Mouse (Mus musculus): ENCODE data around the gene Gss. TPM values are rescaled to one million over a fixed set of nuclear protein-coding genes. Genes with fewer than 3 reads are reported as not detected.
"Not testable (repeated sequence)": the region's sequence is repeated elsewhere in the genome, so short reads cannot be mapped to it uniquely, and the experiment has no call there.

The Gss gene
- polyA plus RNA-seq, 1 experiment from 2014 or later, result 28.0 TPM

GRCm38 (mm10) chr2:155616971-155617370 is 24.4 kb upstream of the Gss start:
- Histone ChIP-seq H3K9ac (no peak overlapping the region), H3K4me2 (replicated peaks) (no peak overlapping the region), H3K4me1 (no peaks in the 10 kb centered on the region), H3K36me3 (no peaks in the 10 kb centered on the region), H3K27ac (no peak overlapping the region), H3K4me3 (no peak overlapping the region), H3K27me3 (0 out of 2 replicates have a peak, but pooled peaks cover 6% of the 10 kb centered on the region), H3K9me3 (no peaks in the 10 kb centered on the region)
- 53% methylated on average over 6 of the region's 6 CpGs for whole genome bisulfite sequencing
- ATAC-seq (ENCODE audit: insufficient number of reproducible peaks, insufficient read depth, low FRiP score, low TSS enrichment), result no peak

GRCm38 (mm10) chr2:155613953-155614352 is 21.3 kb upstream of the Gss start:
- no peak overlapping the region for H3K4me3 ChIP-seq
- H3K4me2 ChIP-seq (replicated peaks), result peak overlapping the region; percentile 42
- peak overlapping the region; percentile 36; the same call in 1 of the 2 replicates for H3K9ac ChIP-seq
- 0 out of 2 replicates have a peak, but pooled peaks cover 6% of the 10 kb centered on the region for H3K27me3 ChIP-seq
- no peak overlapping the region for H3K27ac ChIP-seq
- H3K36me3 ChIP-seq, result no peaks in the 10 kb centered on the region
- H3K9me3 ChIP-seq, result no peaks in the 10 kb centered on the region
- 73% methylated on average over 8 of the region's 8 CpGs for WGBS
- H3K4me1 ChIP-seq, result no peaks in the 10 kb centered on the region
- no peak for ATAC-seq (ENCODE audit: insufficient number of reproducible peaks, insufficient read depth, low FRiP score, low TSS enrichment)

- whole genome bisulfite sequencing, result 5% methylated on average over 20 of the region's 20 CpGs
- Histone ChIP-seq H3K9ac (peak overlapping the region; percentile 36; the same call in 1 of the 2 replicates), H3K27ac (no peak overlapping the region), H3K27me3 (0 out of 2 replicates have a peak, but pooled peaks cover 6% of the 10 kb centered on the region), H3K4me1 (no peaks in the 10 kb centered on the region), H3K4me2 (replicated peaks) (peak overlapping the region; percentile 42), H3K4me3 (peak overlapping the region; percentile 30), H3K36me3 (no peaks in the 10 kb centered on the region), H3K9me3 (no peaks in the 10 kb centered on the region)
- ATAC-seq (ENCODE audit: insufficient number of reproducible peaks, insufficient read depth, low FRiP score, low TSS enrichment), result peak; percentile 88; the same call in 1 of the 2 replicates
These were observed 20.7 kb upstream of the Gss start for GRCm38 (mm10) chr2:155613326-155613755.

GRCm38 (mm10) chr2:155611834-155612550 is 19.4 kb upstream of the Gss start:
- Histone ChIP-seq H3K27ac (no peak overlapping the region), H3K4me3 (no peak overlapping the region), H3K9me3 (no peaks in the 10 kb centered on the region), H3K4me2 (replicated peaks) (no peak overlapping the region), H3K27me3 (0 out of 2 replicates have a peak, but pooled peaks cover 6% of the 10 kb centered on the region), H3K4me1 (no peaks in the 10 kb centered on the region), H3K36me3 (no peaks in the 10 kb centered on the region), H3K9ac (no peak overlapping the region)
- ATAC-seq (ENCODE audit: insufficient number of reproducible peaks, insufficient read depth, low FRiP score, low TSS enrichment), result no peak
- WGBS, result 83% methylated on average over 9 of the region's 9 CpGs

- Histone ChIP-seq H3K27ac (no peak within 1 kb of the TSS), H3K27me3 (0 out of 2 replicates have a peak, but pooled peaks cover 6% of the 10 kb centered on the region), H3K4me3 (no peak within 1 kb of the TSS), H3K4me2 (replicated peaks) (no peak within 1 kb of the TSS), H3K4me1 (no peaks in the 10 kb centered on the region), H3K36me3 (no peaks in the 10 kb centered on the region), H3K9me3 (no peaks in the 10 kb centered on the region), H3K9ac (no peak within 1 kb of the TSS)
- 46% methylated on average over 4 of the region's 4 CpGs for WGBS
- ATAC-seq (ENCODE audit: insufficient number of reproducible peaks, insufficient read depth, low FRiP score, low TSS enrichment), result no peak
These were observed 18.4 kb upstream of the Gss start, which contains the start of gene Myh7b for GRCm38 (mm10) chr2:155610978-155611377. TSS of gene Myh7b (plus strand) at chr2:155611212.

- H3K4me3 ChIP-seq, result no peak overlapping the region
- no peak for ATAC-seq (ENCODE audit: insufficient number of reproducible peaks, insufficient read depth, low FRiP score, low TSS enrichment)
- no peak overlapping the region for H3K27ac ChIP-seq
- no peaks in the 10 kb centered on the region for H3K27me3 ChIP-seq
- H3K36me3 ChIP-seq, result no peaks in the 10 kb centered on the region
- no peak overlapping the region for H3K4me2 ChIP-seq (replicated peaks)
- H3K9me3 ChIP-seq, result no peaks in the 10 kb centered on the region
- 0 out of 2 replicates have a peak, but pooled peaks cover 4% of the 10 kb centered on the region for H3K4me1 ChIP-seq
- WGBS, result 80% methylated on average over 4 of the region's 4 CpGs
- H3K9ac ChIP-seq, result no peak overlapping the region
These were observed 13.8 kb upstream of the Gss start for GRCm38 (mm10) chr2:155606360-155606759.

DNA sequence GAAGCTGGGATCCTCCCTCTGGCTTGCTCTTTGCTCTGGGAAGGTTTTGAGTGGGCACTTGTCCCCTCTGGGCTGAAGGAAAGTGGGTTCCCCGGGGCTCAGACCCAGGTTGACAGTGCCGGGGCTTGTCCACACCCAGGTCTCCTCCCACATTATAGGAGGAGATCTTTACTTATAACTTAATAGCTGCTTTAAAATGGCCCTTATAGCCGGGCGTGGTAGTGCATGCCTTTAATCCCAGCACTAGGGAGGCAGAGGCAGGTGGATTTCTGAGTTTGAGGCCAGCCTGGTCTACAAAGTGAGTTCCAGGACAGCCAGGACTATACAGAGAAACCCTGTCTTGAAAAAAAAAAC is 12.6 kb upstream of the Gss start:
- not testable (repeated sequence) for H3K4me2 ChIP-seq (replicated peaks); H3K4me1 ChIP-seq; H3K4me3 ChIP-seq; H3K9ac ChIP-seq; H3K36me3 ChIP-seq; ATAC-seq (ENCODE audit: insufficient number of reproducible peaks, insufficient read depth, low FRiP score, low TSS enrichment); H3K27ac ChIP-seq; H3K27me3 ChIP-seq; H3K9me3 ChIP-seq
- 71% methylated on average over 4 of the region's 4 CpGs for WGBS

- Histone ChIP-seq H3K4me1 (0 out of 2 replicates have a peak, but pooled peaks cover 4% of the 10 kb centered on the region), H3K9me3 (no peaks in the 10 kb centered on the region), H3K27me3 (no peaks in the 10 kb centered on the region), H3K36me3 (no peaks in the 10 kb centered on the region), H3K4me2 (replicated peaks) (no peak overlapping the region), H3K27ac (no peak overlapping the region), H3K9ac (no peak overlapping the region), H3K4me3 (no peak overlapping the region)
- ATAC-seq (ENCODE audit: insufficient number of reproducible peaks, insufficient read depth, low FRiP score, low TSS enrichment), result no peak
- WGBS, result 23% methylated on average over 10 of the region's 10 CpGs
These were observed 12.1 kb upstream of the Gss start for GRCm38 (mm10) chr2:155604560-155605235.

GRCm38 (mm10) chr2:155603707-155604106 is 11.1 kb upstream of the Gss start:
- H3K27ac ChIP-seq, result no peak overlapping the region
- H3K9ac ChIP-seq, result no peak overlapping the region
- ATAC-seq (ENCODE audit: insufficient number of reproducible peaks, insufficient read depth, low FRiP score, low TSS enrichment), result no peak
- WGBS, result 61% methylated on average over 3 of the region's 3 CpGs
- no peak overlapping the region for H3K4me3 ChIP-seq
- 0 out of 2 replicates have a peak, but pooled peaks cover 4% of the 10 kb centered on the region for H3K4me1 ChIP-seq
- H3K9me3 ChIP-seq, result no peaks in the 10 kb centered on the region
- no peaks in the 10 kb centered on the region for H3K27me3 ChIP-seq
- no peak overlapping the region for H3K4me2 ChIP-seq (replicated peaks)
- H3K36me3 ChIP-seq, result no peaks in the 10 kb centered on the region

DNA sequence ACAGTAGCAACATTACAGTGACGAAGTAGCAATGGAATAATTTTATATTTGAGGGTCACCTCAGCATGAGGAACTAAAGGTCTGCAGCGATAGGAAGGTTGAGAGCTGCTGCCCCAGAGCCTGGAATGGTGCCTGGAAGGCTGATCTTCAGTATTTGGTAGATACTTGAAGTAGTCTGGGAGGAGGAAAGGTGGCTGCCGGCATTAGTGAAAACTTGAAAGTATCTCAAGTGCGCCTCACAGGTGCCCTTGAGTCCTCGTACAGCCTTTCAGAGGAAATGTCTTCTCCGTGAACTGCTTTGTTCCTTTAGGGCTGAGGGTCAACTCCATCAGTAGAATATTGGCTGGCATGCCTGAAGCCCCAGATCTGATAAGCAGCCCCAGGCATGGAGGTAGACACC is 2.9 kb upstream of the Gss start:
- WGBS, result 90% methylated on average over 6 of the region's 6 CpGs
- no peak overlapping the region for H3K4me2 ChIP-seq (replicated peaks)
- H3K4me1 ChIP-seq, result peaks cover 7% of the 10 kb centered on the region
- no peak overlapping the region for H3K4me3 ChIP-seq
- no peak overlapping the region for H3K9ac ChIP-seq
- ATAC-seq (ENCODE audit: insufficient number of reproducible peaks, insufficient read depth, low FRiP score, low TSS enrichment), result no peak
- no peaks in the 10 kb centered on the region for H3K9me3 ChIP-seq
- H3K36me3 ChIP-seq, result no peaks in the 10 kb centered on the region
- H3K27me3 ChIP-seq, result no peaks in the 10 kb centered on the region
- no peak overlapping the region for H3K27ac ChIP-seq

DNA sequence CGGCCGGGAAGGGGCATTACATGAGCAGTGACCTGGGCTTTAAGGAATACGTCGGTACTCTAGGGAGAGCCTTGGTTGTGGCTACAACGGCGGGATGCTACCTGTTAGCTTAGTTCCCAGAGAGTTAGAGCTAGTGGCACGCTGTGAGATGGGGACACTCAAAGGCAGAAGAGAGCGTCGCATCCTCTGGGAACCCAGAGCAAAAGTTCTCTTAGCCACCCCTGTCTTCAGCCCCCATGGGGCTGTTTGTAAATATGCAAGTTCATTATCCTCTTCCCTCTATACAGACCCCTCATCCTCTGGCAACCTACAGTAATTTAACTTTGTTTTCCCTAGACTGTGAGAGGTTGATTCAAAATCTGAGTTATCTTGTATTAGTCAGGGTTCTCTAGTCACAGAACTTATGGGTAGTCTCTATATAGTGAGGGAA is 259 bp upstream of the Gss start:
- no peak; the same call in none of the 2 replicates for ATAC-seq (ENCODE audit: insufficient number of reproducible peaks, insufficient read depth, low FRiP score, low TSS enrichment)
- 0% methylated on average over 9 of the region's 9 CpGs for WGBS
- no peaks in the 10 kb centered on the region for H3K9me3 ChIP-seq
- peak overlapping the region; percentile 54 for H3K4me3 ChIP-seq
- H3K27me3 ChIP-seq, result no peaks in the 10 kb centered on the region
- no peaks in the 10 kb centered on the region for H3K36me3 ChIP-seq
- H3K4me1 ChIP-seq, result peaks cover 7% of the 10 kb centered on the region
- no peak overlapping the region for H3K27ac ChIP-seq
- peak overlapping the region; percentile 62 for H3K9ac ChIP-seq
- H3K4me2 ChIP-seq (replicated peaks), result peak overlapping the region; percentile 63

DNA sequence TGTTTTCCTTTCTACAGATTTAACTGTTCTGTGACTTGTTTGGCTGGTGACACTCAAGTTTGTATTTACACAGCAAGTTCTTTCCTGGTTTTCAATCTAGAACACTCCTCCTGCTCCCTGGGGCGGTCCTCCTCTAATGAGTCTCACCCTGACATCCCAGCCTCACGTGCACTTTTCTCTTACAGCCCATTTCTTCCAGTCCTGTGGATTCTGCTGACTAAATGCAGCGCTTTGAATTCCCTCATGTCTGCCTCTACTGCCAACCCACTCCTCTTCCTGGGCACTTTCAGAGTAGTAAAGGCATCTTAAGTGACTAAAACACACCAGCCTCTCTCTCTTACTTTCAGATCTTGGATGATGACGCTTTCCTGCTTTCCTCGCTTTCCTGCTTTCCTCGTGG is 934 bp downstream of the Gss start:
- 5% methylated on average over 6 of the region's 6 CpGs for WGBS
- H3K36me3 ChIP-seq, result no peaks in the 10 kb centered on the region
- peaks cover 7% of the 10 kb centered on the region for H3K4me1 ChIP-seq
- no peaks in the 10 kb centered on the region for H3K9me3 ChIP-seq
- ATAC-seq (ENCODE audit: insufficient number of reproducible peaks, insufficient read depth, low FRiP score, low TSS enrichment), result no peak
- peak overlapping the region; percentile 54 for H3K4me3 ChIP-seq
- peak overlapping the region; percentile 62 for H3K9ac ChIP-seq
- H3K4me2 ChIP-seq (replicated peaks), result peak overlapping the region; percentile 63
- peak overlapping the region; percentile 77; the same call in 1 of the 2 replicates for H3K27ac ChIP-seq
- no peaks in the 10 kb centered on the region for H3K27me3 ChIP-seq
